Mouse (Mus musculus) adrenal gland, postnatal 10 days (tissue): ENCODE measurements at regions not wholly inside any gene's neighbourhood (a gene's known extent, or its start where the extent isn't known, plus 50 kb on each side); places are given as distances from the start of the nearest gene placed in this dataset.
"Not testable (repeated sequence)": the region's sequence is repeated elsewhere in the genome, so short reads cannot be mapped to it uniquely, and the experiment has no call there.

Source experiments
- DNase-seq: peaks from one replicate; pipeline ENCODE4 v3.0.0; 2021; ENCODE audit warnings: mixed read lengths

GRCm38 (mm10) chr12:77056748-77057370, 94.9 kb upstream of the Max start:
- DNase-seq, result no peak

GRCm38 (mm10) chr12:77054700-77055099, 92.7 kb upstream of the Max start:
- no peak for DNase-seq

- DNase-seq, result no peak
Measured at GRCm38 (mm10) chr12:77054211-77054610, 92.2 kb upstream of the Max start.

DNA sequence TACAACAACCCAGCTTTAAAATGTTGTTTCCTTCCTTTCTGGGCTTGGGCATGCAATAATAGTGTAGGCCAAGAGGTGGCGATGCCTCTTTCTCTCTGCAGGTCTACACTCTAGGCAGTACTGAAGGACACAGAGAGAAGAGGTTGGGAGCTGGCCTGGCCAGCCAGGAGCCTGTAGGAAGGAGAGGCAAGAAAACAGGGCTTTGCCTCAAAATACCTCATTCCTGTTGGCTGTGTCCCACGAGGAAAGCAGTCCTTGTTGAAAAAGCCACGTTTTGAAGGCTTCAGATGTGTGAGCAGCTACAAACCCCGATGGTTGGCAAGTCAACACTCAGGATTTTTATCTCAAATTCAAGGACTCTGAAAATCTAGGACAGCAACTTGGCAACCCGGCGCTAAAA, 90.9 kb upstream of the Max start:
- peak; percentile 82 for DNase-seq

GRCm38 (mm10) chr12:77048380-77048779, 86.4 kb upstream of the Max start:
- peak; percentile 61 for DNase-seq

GRCm38 (mm10) chr12:77047273-77047672, 85.3 kb upstream of the Max start:
- DNase-seq, result no peak

DNA sequence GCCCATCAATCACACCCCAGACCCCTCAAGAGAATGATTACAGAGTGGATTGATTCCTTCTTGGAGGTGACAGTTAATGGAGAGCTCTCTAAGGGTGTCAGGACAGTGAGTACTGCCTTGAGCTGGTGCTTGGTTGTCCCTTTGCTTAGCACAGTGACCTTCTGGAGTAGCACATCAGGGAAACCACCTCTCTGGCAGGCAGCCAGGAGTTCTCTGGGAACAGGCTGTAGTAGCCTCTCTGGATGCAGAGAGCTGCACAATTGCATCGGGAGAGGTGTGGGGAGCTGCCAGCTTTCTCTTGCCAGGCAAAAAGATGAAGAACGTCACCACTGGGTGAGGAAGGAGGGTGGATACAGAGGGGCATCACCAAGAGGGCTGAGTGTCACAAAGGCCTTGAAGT, 84.0 kb upstream of the Max start:
- DNase-seq, result peak; percentile 88

DNA sequence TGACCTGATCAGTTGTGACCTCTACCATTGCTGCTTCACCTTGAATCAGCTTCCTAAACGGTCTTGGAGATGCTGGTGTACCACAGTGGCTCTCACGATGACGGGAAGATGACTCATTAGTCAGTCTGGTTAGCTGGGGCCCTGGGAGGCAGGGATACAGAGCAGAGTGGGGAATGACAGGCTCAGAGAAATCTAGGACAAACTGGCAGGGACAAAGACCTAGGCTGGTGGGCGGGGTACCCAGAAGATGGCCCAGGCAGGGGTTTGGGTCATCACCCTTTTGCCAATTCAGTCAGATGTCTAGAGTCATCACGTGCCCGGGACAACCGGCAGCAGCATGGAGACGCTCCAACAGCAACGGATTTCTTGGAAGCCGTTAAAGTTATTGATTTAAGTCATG, 83.4 kb upstream of the Max start:
- no peak for DNase-seq

DNA sequence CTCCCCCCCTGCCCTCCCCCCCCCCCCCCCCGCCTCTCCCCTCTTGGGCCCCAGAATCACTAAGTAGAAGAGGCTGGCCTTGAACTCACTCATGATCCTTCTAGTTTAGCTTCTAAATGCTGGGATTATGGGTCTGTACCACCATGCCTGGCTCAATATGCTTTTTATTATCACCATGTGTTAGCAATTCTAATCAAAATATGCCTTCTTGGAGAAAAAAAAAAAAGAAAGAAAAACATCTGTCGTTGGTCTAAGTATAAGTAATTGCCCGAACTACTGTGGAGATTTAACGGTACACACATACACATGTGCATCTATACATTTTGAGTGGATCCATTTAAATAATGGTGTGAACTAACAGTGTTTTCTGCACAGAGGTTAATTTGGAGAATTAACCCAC, 80.4 kb upstream of the Max start:
- no peak for DNase-seq

DNA sequence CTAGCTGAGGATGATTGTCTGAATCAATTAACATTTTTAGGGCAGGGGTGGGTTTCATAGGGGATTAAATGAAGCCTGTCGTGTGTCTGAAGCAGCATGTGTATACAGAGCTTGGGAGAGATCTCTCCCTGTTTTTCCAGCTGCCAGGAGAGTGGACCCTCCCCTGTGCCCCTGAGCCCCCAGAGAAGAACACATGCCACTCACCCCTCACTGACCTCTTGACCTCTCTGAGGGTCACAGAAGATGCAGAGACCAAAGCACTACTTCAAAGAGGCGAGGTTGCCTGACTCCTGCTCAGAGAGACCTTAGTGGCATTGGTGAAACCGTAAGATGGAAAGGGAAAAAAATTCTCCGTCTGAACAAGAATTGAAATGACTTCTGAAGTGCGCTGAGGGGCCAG, 79.1 kb upstream of the Max start:
- no peak for DNase-seq

DNA sequence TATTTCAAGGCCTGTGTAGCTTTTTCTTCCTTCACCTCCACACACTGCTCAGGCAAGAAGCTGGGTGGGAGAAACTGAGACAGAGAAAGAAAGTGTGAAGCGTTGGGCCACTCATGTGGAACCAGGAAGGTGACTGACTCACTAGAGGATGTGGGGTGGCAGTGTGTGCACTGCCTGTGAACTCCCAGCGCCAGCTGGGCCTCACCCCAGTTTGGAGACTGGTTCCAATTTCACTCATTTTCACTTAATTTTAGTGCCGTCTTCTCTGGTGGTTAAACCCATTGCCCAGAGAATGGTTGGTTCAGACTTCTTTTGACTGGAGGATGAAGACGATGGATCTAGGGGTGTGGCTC, 77.9 kb upstream of the Max start:
- DNase-seq, result no peak

GRCm38 (mm10) chr12:77039295-77039952, 77.4 kb upstream of the Max start:
- DNase-seq, result peak; percentile 69

- no peak for DNase-seq
Measured at GRCm38 (mm10) chr12:77035676-77036075, 73.7 kb upstream of the Max start.

GRCm38 (mm10) chr12:77031448-77031847, 69.4 kb upstream of the Max start:
- no peak for DNase-seq

- DNase-seq, result no peak
Measured at GRCm38 (mm10) chr12:77025431-77025879, 63.5 kb upstream of the Max start.

DNA sequence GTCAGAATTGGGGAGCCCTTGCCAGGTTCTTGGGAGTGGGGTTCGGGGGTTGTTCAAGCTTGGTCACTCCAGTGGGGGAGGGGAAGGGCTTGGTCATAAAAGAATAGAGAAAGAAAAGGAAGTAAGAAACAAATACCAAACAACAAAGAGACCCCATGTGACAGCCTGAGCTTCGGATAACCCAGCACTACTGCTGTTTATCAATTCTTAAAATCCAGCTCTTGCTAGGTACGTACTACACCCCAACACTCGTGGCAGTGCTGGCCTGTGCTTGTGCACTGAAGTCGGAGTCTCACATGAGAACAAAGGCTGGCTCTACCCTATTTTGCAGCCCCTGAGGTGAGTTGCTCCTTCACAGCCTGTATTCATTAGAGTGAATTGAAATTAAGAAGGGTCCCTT, 60.5 kb upstream of the Max start:
- no peak for DNase-seq

- no peak for DNase-seq
Measured at GRCm38 (mm10) chr12:77021881-77022280, 59.9 kb upstream of the Max start.

- DNase-seq, result peak; percentile 45
Measured at GRCm38 (mm10) chr12:77019708-77020511, 57.9 kb upstream of the Max start.

- DNase-seq, result not testable (repeated sequence)
Measured at GRCm38 (mm10) chr12:77019148-77019547, 57.1 kb upstream of the Max start.

GRCm38 (mm10) chr12:77018373-77018772, 56.4 kb upstream of the Max start:
- no peak for DNase-seq

DNA sequence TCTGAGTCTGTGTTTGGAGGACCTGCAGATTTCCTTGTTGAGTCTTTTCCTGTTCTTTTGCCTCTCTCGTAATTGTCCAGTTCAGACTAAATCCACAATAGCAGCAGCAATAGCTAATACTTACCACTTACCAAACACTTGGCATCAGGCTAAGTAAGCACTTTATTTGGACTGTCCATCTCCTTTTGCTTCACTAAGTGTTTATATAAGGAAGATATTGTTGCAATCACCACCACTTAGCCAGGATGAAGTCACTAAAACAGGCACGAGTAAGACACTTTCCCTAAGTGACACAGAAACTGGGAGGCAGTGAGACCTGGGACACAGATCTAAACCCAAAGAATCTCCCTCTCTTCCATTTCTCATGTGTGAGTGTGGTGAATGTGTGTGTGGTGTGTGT, 52.9 kb upstream of the Max start:
- DNase-seq, result no peak
